Mouse (Mus musculus) macrophage (primary cell): ENCODE measurements around the gene Spcs1. TPM values are rescaled to one million over a fixed set of nuclear protein-coding genes. Genes with fewer than 3 reads are reported as not detected.

Experiments
- H3K27ac ChIP-seq: fragments of 350-480 bp; formaldehyde crosslinking; 2 replicates; pipeline ENCODE4 v1.9.0; 2021
- H3K36me3 ChIP-seq: fragments of 350-480 bp; formaldehyde crosslinking; 2 replicates; pipeline ENCODE4 v1.9.0; 2021; ENCODE audit errors: inconsistent target
- H3K4me3 ChIP-seq: fragments of 350-480 bp; formaldehyde crosslinking; 2 replicates; pipeline ENCODE4 v1.9.0; 2021; ENCODE audit errors: inconsistent target
- H3K79me2 ChIP-seq: fragments of 350-480 bp; formaldehyde crosslinking; 2 replicates; pipeline ENCODE4 v1.9.0; 2021; ENCODE audit errors: inconsistent target
- WGBS: methylation state at CpG from one replicate; pipeline ENCODE4 v1.1.7; 2026; ENCODE audit warnings: inconsistent platforms; ENCODE audit not compliant: missing documents; 5-methylcytosine and 5-hydroxymethylcytosine counted together
- polyA plus RNA-seq: library from polyadenylated mRNA; stranded (reverse); fragments of 250-400 nt; gene quantifications from 3 replicates; pipeline ENCODE4 v1.2.4, GENCODE M21; 2018; ENCODE audit warnings: inconsistent platforms
- total RNA-seq, 78 experiments: library from RNA; depleted of rRNA; stranded (reverse); fragments of 250-400 nt; gene quantifications; 1 replicate in 9 of 78; 2 replicates in 24 of 78; 3 replicates in 43 of 78; 4 replicates in 2 of 78; pipeline ENCODE4 v1.2.4; 2018; ENCODE audit warnings: inconsistent platforms in 56 of 78

Gene Spcs1
- 10 to 100 TPM in 22 of 26 experiments, 1 to 10 TPM in 4; 7.4 to 46.0 (median 17.0) TPM for total RNA-seq (2018; cell fraction: chromatin; rRNA removed)
- 100 to 1,000 TPM; 208 to 300 (median 243) TPM for total RNA-seq (2018; cell fraction: cytosol; rRNA removed)
- 100 to 1,000 TPM in 1 of 26 experiments, 10 to 100 TPM in 25; 28.6 to 104 (median 62.5) TPM for total RNA-seq (2018; cell fraction: nucleus; rRNA removed)
- 227 to 384 TPM (median 331 TPM) in 3 replicates for polyA plus RNA-seq

DNA sequence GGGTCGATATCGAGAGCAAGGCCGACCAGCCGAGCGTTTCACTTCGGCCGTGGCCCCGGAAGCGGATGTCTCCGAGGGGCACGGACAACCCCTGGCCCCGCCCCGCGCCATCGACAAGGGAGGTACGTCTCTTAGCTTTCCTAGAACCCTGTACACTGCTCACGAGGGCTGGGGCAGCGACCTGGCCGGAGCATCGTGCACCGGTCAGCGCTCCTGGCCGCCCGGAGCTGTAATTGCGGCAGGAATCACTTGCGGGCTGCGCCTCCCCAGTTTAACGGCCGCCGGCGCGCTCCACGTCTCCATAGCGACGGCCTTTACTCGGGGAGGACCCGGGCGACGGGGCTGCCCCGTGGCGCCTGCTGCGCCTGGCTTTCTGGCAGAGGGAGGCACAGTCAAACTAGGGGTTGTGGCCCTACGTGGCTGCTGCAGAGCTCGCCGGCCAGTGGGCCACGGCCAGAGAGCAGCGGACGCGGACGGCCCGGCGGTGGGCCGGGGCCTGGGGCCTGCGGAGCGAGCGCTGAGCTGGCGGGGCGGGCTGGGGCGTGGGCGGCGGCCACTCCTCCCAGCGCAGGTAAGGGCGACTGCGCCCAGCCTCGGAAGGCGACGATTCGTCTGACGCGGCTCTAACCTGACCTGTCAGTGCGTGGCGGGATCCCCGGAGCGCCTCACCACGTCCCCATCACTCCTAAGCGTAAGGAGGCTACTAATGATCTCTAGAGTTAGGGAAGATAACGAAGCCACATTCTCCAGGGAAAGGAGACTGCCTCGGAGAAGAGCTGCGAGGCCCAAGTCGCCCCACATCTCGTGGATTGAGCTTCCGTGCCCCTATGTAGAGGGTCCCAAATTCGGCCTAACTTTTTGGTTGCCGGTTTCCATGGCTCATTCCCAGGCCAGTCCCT is at the start of gene Spcs1, which contains the start of gene Glt8d1:
Spcs1 (minus strand) TSS at position 366 of the 899 bp plus-strand sequence.
Glt8d1 (plus strand) TSS at position 94 of the 899 bp plus-strand sequence.
- peaks cover 21% of the 10 kb centered on the region for H3K79me2 ChIP-seq
- WGBS = under 1% methylated on average over 83 of the region's 84 CpGs
- peak within 1 kb of the TSS; percentile 97 for H3K4me3 ChIP-seq
- H3K36me3 ChIP-seq = no peaks in the 10 kb centered on the region; the same call in 1 of the 2 replicates
- peak within 1 kb of the TSS; percentile 70 for H3K27ac ChIP-seq

DNA sequence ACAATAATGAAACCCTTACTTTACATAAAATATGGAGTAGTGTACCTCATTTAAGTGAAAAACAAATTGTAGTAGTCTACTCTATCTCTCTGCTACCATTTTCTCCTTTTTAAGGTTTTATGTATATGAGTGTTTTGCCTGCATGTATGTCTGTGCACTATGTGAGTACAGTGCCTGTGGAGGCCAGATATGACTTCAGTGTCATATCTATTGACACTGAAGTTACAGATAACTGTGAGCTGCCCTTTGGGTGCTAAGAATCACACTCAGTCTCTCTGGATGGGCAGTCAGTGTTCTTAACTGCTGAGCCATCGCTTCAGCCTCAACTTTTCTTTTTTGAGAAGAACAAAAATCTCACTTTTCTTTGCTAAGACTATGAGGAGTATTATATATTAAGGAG is 44.3 kb upstream of the Spcs1 start:
- Histone ChIP-seq H3K4me3 (no peak overlapping the region), H3K27ac (no peak overlapping the region), H3K36me3 (peaks cover 80% of the 10 kb centered on the region), H3K79me2 (no peaks in the 10 kb centered on the region)
- 100% methylated on average over 1 of the region's 1 CpGs for WGBS

DNA sequence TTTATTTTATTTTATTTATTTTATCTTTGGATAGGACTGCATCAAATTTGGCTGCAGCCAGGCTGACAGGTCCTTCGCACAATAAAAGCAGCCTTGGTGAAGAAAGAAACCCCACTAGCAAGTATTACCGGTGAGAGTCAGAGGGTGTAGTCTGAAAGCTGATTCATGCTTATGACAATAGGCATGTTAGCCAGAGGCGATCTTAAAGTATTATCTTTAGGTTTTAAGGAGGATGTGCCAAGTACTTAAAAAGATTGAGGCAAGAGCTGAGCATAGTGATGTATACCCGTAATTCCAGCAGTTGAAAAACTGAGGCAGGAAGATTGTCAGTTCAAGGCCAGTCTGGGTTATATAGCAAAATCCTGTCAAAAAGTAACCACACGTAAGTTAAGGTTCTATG is 43.8 kb upstream of the Spcs1 start:
- Histone ChIP-seq H3K36me3 (peaks cover 77% of the 10 kb centered on the region), H3K4me3 (no peak overlapping the region), H3K79me2 (no peaks in the 10 kb centered on the region), H3K27ac (no peak overlapping the region)
- 100% methylated on average over 4 of the region's 5 CpGs for WGBS

DNA sequence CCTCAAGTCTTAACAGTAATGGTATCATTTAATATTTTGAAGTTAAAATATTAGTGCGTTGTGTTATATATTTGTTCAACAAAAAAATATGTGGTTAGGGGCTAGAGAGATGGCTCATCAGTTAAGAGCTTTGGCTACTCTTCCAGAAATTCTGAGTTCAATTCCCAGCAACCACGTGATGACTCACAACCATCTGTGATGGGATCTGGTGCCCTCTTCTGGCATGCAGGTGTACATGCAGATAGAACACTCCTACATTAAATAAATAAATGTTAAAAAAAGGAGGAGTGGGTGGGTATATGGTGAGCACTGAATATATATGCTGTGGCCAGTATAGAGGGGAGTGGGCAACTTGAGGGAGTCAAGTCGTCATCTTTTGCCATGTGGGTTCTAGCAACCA is 24.3 kb upstream of the Spcs1 start:
- no peak overlapping the region for H3K4me3 ChIP-seq
- no peak overlapping the region for H3K27ac ChIP-seq
- 77% methylated on average over 3 of the region's 3 CpGs for WGBS
- peaks cover 42% of the 10 kb centered on the region for H3K79me2 ChIP-seq
- H3K36me3 ChIP-seq = peaks cover 57% of the 10 kb centered on the region

DNA sequence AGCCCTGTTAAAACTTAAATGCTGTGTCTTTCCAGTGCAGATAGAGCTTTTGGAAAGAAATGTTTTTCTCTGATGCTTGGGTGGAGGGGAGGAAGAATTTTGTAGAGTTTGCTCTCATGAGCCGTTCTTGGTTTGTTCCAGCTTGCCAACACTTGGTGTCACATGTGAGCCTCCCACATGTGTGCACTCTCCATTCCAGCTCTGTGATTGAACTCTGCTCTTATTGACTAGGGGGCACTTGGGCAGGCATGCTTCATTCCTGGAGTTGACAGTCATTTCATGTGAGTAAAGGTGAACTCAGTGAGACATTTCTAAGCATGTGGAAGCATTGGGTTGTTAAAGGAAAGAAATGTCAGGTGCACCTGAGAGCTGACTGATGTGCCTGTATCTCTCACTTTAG is 21.1 kb upstream of the Spcs1 start:
- peaks cover 30% of the 10 kb centered on the region for H3K36me3 ChIP-seq
- WGBS = 63% methylated on average over 1 of the region's 1 CpGs
- no peak overlapping the region for H3K27ac ChIP-seq
- H3K79me2 ChIP-seq = peaks cover 67% of the 10 kb centered on the region
- H3K4me3 ChIP-seq = no peak overlapping the region

DNA sequence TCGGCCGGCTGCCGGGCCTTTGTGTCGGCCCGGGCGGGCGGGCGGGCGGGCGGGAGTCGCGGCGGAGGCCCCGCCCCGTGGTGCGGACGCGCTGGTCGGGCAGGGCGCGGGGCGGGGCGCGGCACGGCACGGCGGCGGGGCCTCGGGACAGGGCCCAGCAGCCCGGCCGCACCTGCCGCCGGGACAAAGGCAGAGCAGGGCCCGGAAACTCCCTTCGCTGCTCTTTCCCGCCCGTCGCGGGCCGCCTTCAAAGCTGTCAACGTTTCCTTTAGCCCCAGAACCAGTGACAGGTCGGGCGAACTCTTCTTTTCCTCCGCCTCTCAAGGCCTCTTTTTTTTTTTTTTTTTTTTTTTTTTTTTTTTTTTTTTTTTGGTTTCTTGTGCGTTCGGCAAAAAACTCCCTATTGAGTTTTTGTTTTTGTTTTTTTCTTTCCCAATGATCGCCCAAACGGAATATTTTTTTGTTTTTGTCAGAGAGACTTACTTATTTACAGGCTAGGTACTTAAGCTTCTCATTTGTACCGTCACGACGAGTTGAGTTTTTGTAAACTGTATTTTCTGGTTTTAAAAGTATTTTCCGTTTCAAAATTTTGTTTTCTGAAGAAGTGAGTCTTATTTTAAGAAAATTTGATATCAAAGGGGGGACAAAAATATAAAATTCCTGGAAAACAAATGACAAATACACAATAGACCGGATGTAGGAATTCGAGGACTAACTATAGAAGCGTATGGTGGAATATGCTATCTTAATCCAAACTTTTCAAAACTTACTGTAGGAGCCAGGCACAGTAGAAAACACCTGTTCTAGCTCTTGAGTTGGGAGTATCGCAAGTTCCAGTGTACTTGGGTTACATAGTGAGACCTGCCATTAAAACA is 18.1 kb upstream of the Spcs1 start:
- peaks cover 20% of the 10 kb centered on the region for H3K36me3 ChIP-seq

DNA sequence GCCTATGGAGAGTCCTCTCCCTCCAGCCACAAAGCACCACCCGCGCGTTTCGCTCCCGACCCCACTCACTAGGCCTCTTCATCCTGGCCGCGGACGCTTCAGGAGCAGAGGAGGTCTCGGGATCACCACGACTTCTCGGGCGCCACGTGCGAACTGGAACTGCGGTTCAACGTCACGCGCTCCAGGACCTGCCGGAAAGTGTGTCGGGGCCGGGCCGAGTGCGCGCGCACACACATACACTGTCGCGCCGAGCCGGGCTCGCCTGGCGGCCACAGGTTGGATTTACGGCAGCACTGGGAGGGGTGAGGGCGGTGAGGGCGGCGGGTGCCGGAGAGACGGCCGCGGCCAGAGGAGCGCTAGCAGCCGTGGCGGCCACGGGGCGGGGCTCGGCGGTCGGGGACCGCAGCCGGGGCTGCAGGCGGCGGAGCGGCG is 17.4 kb upstream of the Spcs1 start, which contains the start of the genes Pbrm1 and Gnl3:
Pbrm1 (plus strand) TSS at position 279 of the 432 bp plus-strand sequence.
Gnl3 (minus strand) TSS at position 293 of the 432 bp plus-strand sequence.
- WGBS = under 1% methylated on average over 20 of the region's 53 CpGs
- Histone ChIP-seq H3K79me2 (peaks cover 76% of the 10 kb centered on the region), H3K4me3 (peak within 1 kb of the TSS; percentile 89), H3K27ac (peak within 1 kb of the TSS; percentile 81), H3K36me3 (peaks cover 24% of the 10 kb centered on the region)

More for the DNA sequence above, 18.1 kb upstream of the Spcs1 start:
- Histone ChIP-seq H3K27ac (peak overlapping the region; percentile 59), H3K4me3 (peak overlapping the region; percentile 62), H3K79me2 (peaks cover 83% of the 10 kb centered on the region)
- WGBS = 3% methylated on average over 42 of the region's 56 CpGs

DNA sequence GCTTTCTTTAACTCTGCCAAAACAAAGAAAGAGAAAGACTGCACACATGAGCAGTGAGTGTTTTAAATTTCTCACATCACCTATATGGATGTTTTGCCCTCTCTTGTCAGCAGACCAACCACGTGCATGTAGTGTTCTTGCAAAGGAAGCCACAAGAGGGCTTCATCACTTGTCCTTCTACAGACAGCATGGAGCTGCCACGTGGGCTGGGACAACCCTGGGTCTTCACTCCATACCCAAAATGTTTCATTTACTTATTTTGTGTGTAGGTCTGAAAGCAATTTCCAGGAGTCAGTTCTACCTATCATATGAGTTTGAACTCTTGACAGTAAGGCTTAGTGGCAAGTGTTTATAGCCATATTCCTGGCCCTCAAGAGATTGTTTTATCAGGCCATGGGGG is 16.4 kb upstream of the Spcs1 start:
- Histone ChIP-seq H3K27ac (peak overlapping the region; percentile 81), H3K4me3 (peak overlapping the region; percentile 89), H3K36me3 (peaks cover 33% of the 10 kb centered on the region), H3K79me2 (peaks cover 66% of the 10 kb centered on the region)
- 0% methylated on average over 2 of the region's 2 CpGs for WGBS

DNA sequence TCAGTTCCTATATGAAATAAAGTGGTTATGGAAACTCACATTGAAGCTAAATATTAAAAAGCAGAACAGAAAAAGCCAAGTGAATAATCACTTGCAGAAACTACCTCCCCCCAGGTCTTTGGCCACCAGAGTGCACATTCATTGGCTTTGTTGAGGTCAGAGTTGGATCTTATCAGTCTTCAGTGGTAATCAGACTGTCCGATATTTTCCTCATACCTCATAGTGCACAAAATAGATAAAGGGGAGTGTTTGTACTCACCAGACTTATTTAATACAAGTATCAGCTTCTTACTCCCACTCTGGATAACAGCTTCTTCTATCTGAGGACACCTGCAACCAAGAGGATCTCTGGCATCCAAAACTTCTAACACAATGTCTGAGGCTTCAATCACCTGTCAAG is 14.6 kb upstream of the Spcs1 start:
- Histone ChIP-seq H3K36me3 (peaks cover 45% of the 10 kb centered on the region), H3K27ac (no peak overlapping the region), H3K79me2 (peaks cover 48% of the 10 kb centered on the region), H3K4me3 (no peak overlapping the region)
- 60% methylated on average over 1 of the region's 1 CpGs for WGBS

DNA sequence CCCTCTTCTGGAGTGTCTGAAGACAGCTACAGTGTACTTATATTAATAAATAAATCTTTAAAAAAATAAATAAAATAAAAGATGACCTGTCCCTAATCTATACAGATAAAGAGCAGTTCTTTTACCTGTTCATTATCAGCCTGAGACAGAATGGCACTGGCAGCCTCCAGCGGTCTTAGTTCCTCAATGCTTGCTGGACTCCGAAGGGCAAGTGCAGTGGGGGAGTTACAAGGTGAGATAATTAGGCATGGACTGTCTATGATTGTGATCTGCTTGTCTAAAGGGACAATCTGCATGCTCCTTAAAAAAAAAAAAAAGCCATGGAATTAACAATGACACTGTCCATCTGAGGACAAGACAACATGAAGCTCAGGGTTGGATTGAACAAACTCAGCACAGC is 12.5 kb upstream of the Spcs1 start:
- Histone ChIP-seq H3K36me3 (peaks cover 61% of the 10 kb centered on the region), H3K4me3 (no peak overlapping the region)
- WGBS = 100% methylated on average over 2 of the region's 2 CpGs

DNA sequence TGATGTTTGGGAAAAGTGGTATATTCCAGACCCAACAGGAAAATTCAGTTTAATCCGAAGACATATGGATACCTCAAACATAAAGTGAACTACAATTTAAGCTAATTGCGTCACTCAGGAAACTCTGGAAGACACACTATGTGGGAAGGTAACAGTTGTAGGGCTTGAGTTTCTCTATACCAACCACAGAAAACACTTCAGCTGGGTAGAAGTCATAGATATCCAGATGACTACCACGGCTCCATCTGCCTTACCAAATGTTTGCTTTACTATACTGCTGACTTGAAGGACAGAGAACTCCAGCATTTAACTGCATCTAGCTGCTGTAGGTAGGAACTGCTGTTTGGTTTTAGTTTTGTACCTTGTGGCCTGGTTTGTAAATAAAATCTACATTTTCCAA is 10.1 kb upstream of the Spcs1 start:
- Histone ChIP-seq H3K4me3 (no peak overlapping the region), H3K36me3 (peaks cover 73% of the 10 kb centered on the region), H3K79me2 (peaks cover 10% of the 10 kb centered on the region), H3K27ac (no peak overlapping the region)
- WGBS = 100% methylated on average over 3 of the region's 3 CpGs

More for the DNA sequence above, 12.5 kb upstream of the Spcs1 start:
- peaks cover 32% of the 10 kb centered on the region for H3K79me2 ChIP-seq
- no peak overlapping the region for H3K27ac ChIP-seq

DNA sequence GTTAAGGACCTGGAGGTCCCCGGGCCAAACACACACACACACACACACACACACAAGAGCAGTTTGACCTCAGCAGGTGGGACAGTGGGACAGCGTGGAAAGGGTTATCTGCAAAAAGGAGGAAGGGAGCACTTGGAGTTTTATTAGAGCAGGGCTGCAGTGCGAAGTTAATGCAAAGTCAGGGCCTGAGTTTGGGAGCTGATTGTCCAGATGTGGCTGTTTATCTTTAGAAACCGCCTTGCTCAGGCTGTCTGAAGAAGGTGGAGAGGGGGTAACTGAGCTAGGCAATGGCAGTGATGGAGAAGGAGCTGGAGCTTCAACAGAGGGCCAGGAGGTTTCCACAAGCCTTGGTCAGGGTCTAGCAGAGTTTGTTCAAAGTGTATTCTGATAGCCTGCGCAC is 5.3 kb upstream of the Spcs1 start:
- H3K27ac ChIP-seq = no peak overlapping the region

DNA sequence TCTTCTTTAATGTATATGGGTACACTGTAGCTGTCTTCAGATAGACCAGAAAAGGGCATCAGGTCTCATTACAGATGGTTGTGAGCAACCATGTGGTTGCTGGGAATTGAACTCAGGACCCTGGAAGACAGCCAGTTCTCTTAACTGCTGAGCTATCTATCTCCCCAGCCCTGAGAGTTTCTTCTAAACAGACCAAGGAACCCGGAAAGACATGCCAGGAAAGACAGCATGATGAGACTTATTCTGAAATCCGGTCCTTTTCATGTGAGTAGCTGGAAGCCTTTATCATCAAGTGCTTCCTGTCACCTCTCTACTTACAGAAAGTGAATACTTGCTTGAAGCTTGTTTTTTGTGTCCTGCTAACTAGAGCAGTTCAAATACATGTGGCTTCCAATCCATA is 3.1 kb upstream of the Spcs1 start:
- Histone ChIP-seq H3K79me2 (peaks cover 16% of the 10 kb centered on the region), H3K4me3 (no peak overlapping the region), H3K36me3 (peaks cover 12% of the 10 kb centered on the region; the same call in 1 of the 2 replicates), H3K27ac (no peak overlapping the region)
- 100% methylated on average over 2 of the region's 2 CpGs for WGBS

More for the DNA sequence above, 5.3 kb upstream of the Spcs1 start:
- H3K79me2 ChIP-seq = no peaks in the 10 kb centered on the region
- 90% methylated on average over 5 of the region's 5 CpGs for WGBS
- H3K4me3 ChIP-seq = no peak overlapping the region
- H3K36me3 ChIP-seq = peaks cover 34% of the 10 kb centered on the region; the same call in 1 of the 2 replicates

DNA sequence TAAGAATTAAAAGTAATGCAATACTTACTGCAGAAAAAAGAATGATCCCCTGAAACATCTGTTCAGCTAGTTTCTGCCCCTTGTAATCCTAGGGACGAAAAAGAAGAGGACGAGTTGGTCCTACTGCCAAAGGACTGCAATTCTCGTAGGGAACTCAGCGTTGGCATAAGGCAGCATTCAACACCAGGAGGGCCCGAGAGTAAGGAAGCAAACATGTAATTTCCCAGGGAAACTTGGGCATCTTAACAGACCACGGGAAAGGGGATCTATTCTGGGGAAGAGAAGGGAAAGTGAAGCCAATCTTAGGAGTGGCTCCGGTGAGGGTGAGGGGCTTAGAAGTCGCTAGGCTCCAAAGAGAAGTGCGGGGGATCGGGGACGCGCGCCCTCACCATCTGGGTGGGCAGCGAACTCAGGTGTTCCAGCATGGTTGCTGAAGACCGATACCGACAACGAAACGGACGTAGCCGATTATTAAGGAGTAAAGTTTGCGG is 611 bp downstream of the Spcs1 start:
- WGBS = 1% methylated on average over 21 of the region's 21 CpGs
- H3K79me2 ChIP-seq = peaks cover 21% of the 10 kb centered on the region
- H3K36me3 ChIP-seq = no peaks in the 10 kb centered on the region
- H3K27ac ChIP-seq = peak overlapping the region; percentile 70
- peak overlapping the region; percentile 97 for H3K4me3 ChIP-seq
